Mouse (Mus musculus) liver, embryonic 11.5 days (tissue): ENCODE results near the gene Lyl1. TPM values are rescaled to one million over a fixed set of nuclear protein-coding genes. Genes with fewer than 3 reads are reported as not detected.

ENCODE experiments used
- ATAC-seq: fragments of 200-750 bp; cut with Nextera tagmentation; replicated peaks from 2 replicates; pipeline ENCODE4 v1.8.0; 2017; ENCODE audit warnings: moderate number of reproducible peaks, mild to moderate bottlenecking, moderate TSS enrichment, moderate library complexity; ENCODE audit not compliant: low FRiP score
- DNase-seq: peaks from one replicate; pipeline ENCODE4 v3.0.0-alpha.2; 2017; ENCODE audit warnings: low spot score
- H3K27ac ChIP-seq: fragments of 300-500 bp; sonication (generic); 2 replicates; pipeline ENCODE4 v1.5.1; 2014; ENCODE audit warnings: mild to moderate bottlenecking, low read depth, low read length, control low read depth
- H3K27me3 ChIP-seq: fragments of 300-500 bp; sonication (generic); replicated peaks from 2 replicates; pipeline ENCODE4 v1.6.1; 2014; ENCODE audit warnings: low read length, mixed read lengths; ENCODE audit not compliant: control insufficient read depth, insufficient read depth
- H3K36me3 ChIP-seq: fragments of 300-500 bp; sonication (generic); 2 replicates; pipeline ENCODE4 v1.6.1; 2014; ENCODE audit warnings: mild to moderate bottlenecking, low read length, moderate library complexity, mixed read lengths; ENCODE audit not compliant: control insufficient read depth, insufficient read depth
- H3K4me1 ChIP-seq: fragments of 300-500 bp; sonication (generic); replicated peaks from 2 replicates; pipeline ENCODE4 v1.6.1; 2014; ENCODE audit warnings: low read length, mixed read lengths; ENCODE audit not compliant: control insufficient read depth, insufficient read depth
- H3K4me2 ChIP-seq: fragments of 300-500 bp; sonication (generic); 2 replicates; pipeline ENCODE4 v1.6.1; 2014; ENCODE audit warnings: mild to moderate bottlenecking, control low read depth, moderate library complexity
- H3K4me3 ChIP-seq: fragments of 300-500 bp; sonication (generic); 2 replicates; pipeline ENCODE4 v1.5.1; 2014; ENCODE audit warnings: low read depth, low read length, control low read depth
- H3K9ac ChIP-seq: fragments of 300-500 bp; sonication (generic); 2 replicates; pipeline ENCODE4 v1.6.1; 2014; ENCODE audit warnings: low read depth, low read length, control low read depth
- H3K9me3 ChIP-seq: fragments of 300-500 bp; sonication (generic); 2 replicates; pipeline ENCODE4 v1.6.1; 2016; ENCODE audit warnings: low read length, inconsistent platforms, mixed read lengths; ENCODE audit not compliant: control insufficient read depth
- WGBS: fragments of 180-500 bp; shearing (Covaris S2); extraction: QIAGEN DNeasy Blood & Tissue Kit; methylation state at CpG from one replicate; pipeline ENCODE4 v1.1.7; 2014; 5-methylcytosine and 5-hydroxymethylcytosine counted together
- polyA plus RNA-seq: library from polyadenylated mRNA; unstranded; fragments of >200 nt; fragmentation: Nextera tagmentation; extraction: Ambion mirVana; gene quantifications from 2 replicates; pipeline ENCODE4 v1.2.1, GENCODE M21; 2014

The Lyl1 gene
- polyA plus RNA-seq, 1 experiment from 2014 or later, result 68.6 TPM

GRCm38 (mm10) chr8:84709931-84710330, 8.7 kb downstream of the Lyl1 start:
- Histone ChIP-seq H3K36me3 (no peaks in the 10 kb centered on the region), H3K27me3 (peaks cover 50% of the 10 kb centered on the region), H3K9me3 (no peaks in the 10 kb centered on the region), H3K4me3 (no peak overlapping the region), H3K27ac (no peak overlapping the region), H3K4me1 (peaks cover 50% of the 10 kb centered on the region), H3K9ac (no peak overlapping the region), H3K4me2 (no peak overlapping the region)
- DNase-seq, result no peak
- 93% methylated on average over 1 of the region's 1 CpGs for WGBS
- ATAC-seq, result no peak

DNA sequence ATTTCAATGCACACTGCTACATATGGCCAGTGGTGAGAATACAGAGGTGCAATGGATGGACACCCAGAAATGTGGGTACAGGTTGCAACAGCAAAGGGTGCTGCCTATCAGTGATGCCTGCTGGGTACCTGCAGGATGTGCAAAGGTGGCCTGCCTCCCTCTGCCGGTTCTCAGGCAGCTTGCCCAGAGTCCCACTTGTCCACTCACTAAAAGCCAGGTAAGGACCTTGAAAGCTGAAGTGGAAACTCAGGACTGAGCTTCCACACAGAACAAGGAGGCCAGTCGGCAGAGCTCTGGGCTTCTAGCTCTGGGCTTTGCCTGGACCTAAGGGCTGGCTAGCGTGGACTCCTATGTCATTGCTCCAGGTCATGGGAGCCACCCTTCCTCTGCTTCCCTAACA, 10.1 kb downstream of the Lyl1 start:
- no peaks in the 10 kb centered on the region for H3K9me3 ChIP-seq
- 73% methylated on average over 3 of the region's 3 CpGs for WGBS
- H3K4me2 ChIP-seq, result no peak overlapping the region
- H3K36me3 ChIP-seq, result no peaks in the 10 kb centered on the region
- H3K27me3 ChIP-seq, result peaks cover 56% of the 10 kb centered on the region
- no peak overlapping the region for H3K4me3 ChIP-seq
- DNase-seq, result no peak
- H3K27ac ChIP-seq, result peak overlapping the region; percentile 45; the same call in 1 of the 2 replicates
- H3K9ac ChIP-seq, result no peak overlapping the region
- ATAC-seq, result no peak
- H3K4me1 ChIP-seq, result peaks cover 41% of the 10 kb centered on the region

- Histone ChIP-seq H3K36me3 (no peaks in the 10 kb centered on the region), H3K9ac (0 out of 2 replicates have a peak overlapping the region, but pooled peaks have one; percentile 20), H3K27me3 (peaks cover 58% of the 10 kb centered on the region), H3K4me2 (no peak overlapping the region), H3K4me3 (no peak overlapping the region), H3K9me3 (no peaks in the 10 kb centered on the region), H3K27ac (peak overlapping the region; percentile 45), H3K4me1 (peaks cover 33% of the 10 kb centered on the region)
- ATAC-seq (no peak), DNase-seq (no peak)
- 45% methylated on average over 10 of the region's 11 CpGs for WGBS
Measured at GRCm38 (mm10) chr8:84711933-84712758, 10.9 kb downstream of the Lyl1 start.

DNA sequence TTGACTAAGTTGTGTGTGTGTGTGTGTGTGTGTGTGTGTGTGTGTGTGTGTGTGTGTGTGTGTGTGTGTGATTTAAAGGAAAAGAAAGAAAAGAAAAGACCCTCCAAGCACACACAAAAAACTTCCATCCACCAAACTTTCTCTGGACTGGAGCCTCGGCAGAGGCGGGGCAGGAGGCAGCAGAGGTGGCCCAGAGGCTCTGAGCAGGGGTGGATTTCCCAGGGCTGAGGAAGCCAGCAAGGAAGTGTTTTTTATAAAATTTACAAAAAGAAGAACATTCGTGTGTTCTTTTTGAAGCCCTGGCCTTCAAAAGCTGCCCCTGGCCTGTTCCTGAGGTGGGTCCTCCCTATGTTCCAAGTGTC, 11.5 kb downstream of the Lyl1 start:
- no peak overlapping the region for H3K4me2 ChIP-seq
- H3K4me3 ChIP-seq, result no peak overlapping the region
- H3K4me1 ChIP-seq, result peaks cover 27% of the 10 kb centered on the region
- no peaks in the 10 kb centered on the region for H3K36me3 ChIP-seq
- ATAC-seq (no peak), DNase-seq (no peak)
- H3K27ac ChIP-seq, result peak overlapping the region; percentile 46
- H3K27me3 ChIP-seq, result peaks cover 59% of the 10 kb centered on the region
- H3K9me3 ChIP-seq, result no peaks in the 10 kb centered on the region
- WGBS, result 38% methylated on average over 3 of the region's 3 CpGs
- no peak overlapping the region for H3K9ac ChIP-seq

- DNase-seq (no peak), ATAC-seq (no peak)
- no peaks in the 10 kb centered on the region for H3K9me3 ChIP-seq
- H3K4me3 ChIP-seq, result no peak overlapping the region
- peak overlapping the region; percentile 46; the same call in 1 of the 2 replicates for H3K27ac ChIP-seq
- 67% methylated on average over 4 of the region's 4 CpGs for WGBS
- H3K36me3 ChIP-seq, result no peaks in the 10 kb centered on the region
- H3K27me3 ChIP-seq, result peaks cover 58% of the 10 kb centered on the region
- no peak overlapping the region for H3K9ac ChIP-seq
- H3K4me1 ChIP-seq, result peaks cover 21% of the 10 kb centered on the region
- H3K4me2 ChIP-seq, result no peak overlapping the region
Measured at GRCm38 (mm10) chr8:84713381-84713780, 12.1 kb downstream of the Lyl1 start.

DNA sequence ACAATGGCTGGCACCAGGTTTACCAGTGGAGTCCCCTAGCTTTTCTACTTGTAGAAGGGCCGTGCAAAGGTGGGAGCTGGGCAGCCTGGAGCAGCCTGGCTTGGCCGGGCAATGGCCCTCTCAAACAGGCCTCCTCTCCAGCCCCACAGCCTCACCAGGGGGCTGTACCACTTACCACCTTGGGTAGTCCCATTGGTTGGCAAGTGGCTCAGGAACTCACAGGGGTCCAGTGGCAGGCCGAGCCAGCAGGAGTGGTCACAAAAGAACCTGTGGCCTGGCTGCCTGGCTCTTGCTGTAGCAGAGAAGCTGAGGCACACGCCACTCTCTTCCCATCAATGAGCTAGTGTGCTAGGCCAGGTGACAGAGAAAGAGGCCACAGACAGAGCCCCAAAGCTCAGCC, 12.9 kb downstream of the Lyl1 start:
- no peak for DNase-seq
- Histone ChIP-seq H3K27ac (no peak overlapping the region), H3K27me3 (peaks cover 51% of the 10 kb centered on the region), H3K4me2 (no peak overlapping the region), H3K9ac (no peak overlapping the region), H3K36me3 (no peaks in the 10 kb centered on the region), H3K4me3 (no peak overlapping the region), H3K4me1 (peaks cover 14% of the 10 kb centered on the region), H3K9me3 (no peaks in the 10 kb centered on the region)
- ATAC-seq, result no peak
- 65% methylated on average over 4 of the region's 4 CpGs for WGBS

- 28% methylated on average over 27 of the region's 27 CpGs for WGBS
- H3K27me3 ChIP-seq, result peaks cover 61% of the 10 kb centered on the region
- H3K27ac ChIP-seq, result no peak overlapping the region
- H3K4me2 ChIP-seq, result peak overlapping the region; percentile 38
- H3K36me3 ChIP-seq, result no peaks in the 10 kb centered on the region
- ATAC-seq (no peak), DNase-seq (no peak)
- peaks cover 13% of the 10 kb centered on the region for H3K4me1 ChIP-seq
- 0 out of 2 replicates have a peak overlapping the region, but pooled peaks have one; percentile 17 for H3K4me3 ChIP-seq
- no peaks in the 10 kb centered on the region for H3K9me3 ChIP-seq
- peak overlapping the region; percentile 3; the same call in 1 of the 2 replicates for H3K9ac ChIP-seq
Measured at GRCm38 (mm10) chr8:84715893-84716468, 14.7 kb downstream of the Lyl1 start.

DNA sequence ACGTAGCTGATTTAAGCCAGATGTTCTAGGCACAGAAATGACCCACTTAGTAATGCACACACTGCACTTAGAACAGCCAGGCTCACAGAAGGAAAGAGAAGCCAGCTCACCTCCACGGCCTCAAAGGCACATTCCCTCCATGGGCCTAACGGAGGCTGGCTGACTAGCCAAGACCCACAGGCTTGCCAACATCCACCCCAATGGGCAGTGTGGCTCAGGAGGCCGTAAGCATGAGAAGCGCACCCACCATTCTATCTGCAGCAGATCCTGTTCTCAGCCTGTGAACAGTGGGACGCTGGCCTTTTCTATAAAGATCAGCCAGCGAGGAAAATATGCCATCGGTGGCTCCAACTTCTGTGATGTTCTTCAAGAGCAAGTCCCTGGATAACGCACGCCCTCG, 15.5 kb downstream of the Lyl1 start:
- Histone ChIP-seq H3K4me1 (peaks cover 15% of the 10 kb centered on the region), H3K4me2 (no peak overlapping the region)
- DNase-seq, result no peak

GRCm38 (mm10) chr8:84718476-84718875, 17.2 kb downstream of the Lyl1 start:
- Histone ChIP-seq H3K4me2 (no peak overlapping the region), H3K27ac (no peak overlapping the region), H3K9ac (no peak overlapping the region), H3K4me1 (peaks cover 21% of the 10 kb centered on the region), H3K9me3 (no peaks in the 10 kb centered on the region), H3K27me3 (peaks cover 52% of the 10 kb centered on the region), H3K4me3 (no peak overlapping the region), H3K36me3 (no peaks in the 10 kb centered on the region)
- WGBS, result 85% methylated on average over 5 of the region's 5 CpGs
- no peak for ATAC-seq
- DNase-seq, result no peak

More for the DNA sequence above, 15.5 kb downstream of the Lyl1 start:
- 89% methylated on average over 11 of the region's 11 CpGs for WGBS
- peaks cover 58% of the 10 kb centered on the region for H3K27me3 ChIP-seq
- H3K27ac ChIP-seq, result no peak overlapping the region
- no peaks in the 10 kb centered on the region for H3K9me3 ChIP-seq
- H3K9ac ChIP-seq, result no peak overlapping the region
- no peak for ATAC-seq
- no peak overlapping the region for H3K4me3 ChIP-seq
- no peaks in the 10 kb centered on the region for H3K36me3 ChIP-seq
